Mouse (Mus musculus): ENCODE measurements around the gene Casq2. TPM values are rescaled to one million over a fixed set of nuclear protein-coding genes. Genes with fewer than 3 reads are reported as not detected.

The Casq2 gene
- total RNA-seq, 2 experiments from 2014 or later, result 10.1 to 22.1 TPM

DNA sequence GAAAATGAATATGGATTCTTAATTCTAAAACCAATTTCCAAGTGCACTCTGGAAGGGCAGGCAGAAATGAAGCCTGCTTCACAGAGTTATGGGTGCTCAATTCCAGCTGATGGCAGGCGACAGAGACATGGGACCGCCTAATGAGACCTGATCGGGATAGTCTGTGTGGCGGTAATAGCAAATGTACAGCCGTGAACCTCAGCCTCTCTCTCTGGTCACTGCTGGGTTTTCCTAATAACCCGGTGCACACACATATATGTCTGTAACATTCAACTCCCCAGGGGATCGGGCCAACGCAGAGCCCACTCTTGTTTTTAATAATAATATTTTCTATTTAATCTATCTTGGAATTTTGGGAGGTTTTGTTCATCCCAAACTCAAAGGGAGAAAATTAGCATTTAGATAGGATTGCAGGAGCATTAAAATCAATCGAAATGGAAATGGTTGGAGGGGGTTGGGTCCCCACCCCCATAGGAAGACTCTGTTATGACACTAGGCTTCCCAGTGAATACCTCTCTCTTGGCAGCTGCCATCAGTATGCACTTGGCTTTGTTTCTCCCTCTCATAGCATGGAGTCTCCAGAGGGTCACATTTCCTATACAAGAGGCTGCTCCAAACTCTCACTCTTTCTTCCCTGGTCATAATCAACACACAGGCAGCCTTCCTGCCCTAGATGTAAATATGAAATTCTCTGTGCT is 45.6 kb downstream of the Casq2 start:
- DNase-seq (ENCODE audit: low spot score in 2 of 2), result no peak

DNA sequence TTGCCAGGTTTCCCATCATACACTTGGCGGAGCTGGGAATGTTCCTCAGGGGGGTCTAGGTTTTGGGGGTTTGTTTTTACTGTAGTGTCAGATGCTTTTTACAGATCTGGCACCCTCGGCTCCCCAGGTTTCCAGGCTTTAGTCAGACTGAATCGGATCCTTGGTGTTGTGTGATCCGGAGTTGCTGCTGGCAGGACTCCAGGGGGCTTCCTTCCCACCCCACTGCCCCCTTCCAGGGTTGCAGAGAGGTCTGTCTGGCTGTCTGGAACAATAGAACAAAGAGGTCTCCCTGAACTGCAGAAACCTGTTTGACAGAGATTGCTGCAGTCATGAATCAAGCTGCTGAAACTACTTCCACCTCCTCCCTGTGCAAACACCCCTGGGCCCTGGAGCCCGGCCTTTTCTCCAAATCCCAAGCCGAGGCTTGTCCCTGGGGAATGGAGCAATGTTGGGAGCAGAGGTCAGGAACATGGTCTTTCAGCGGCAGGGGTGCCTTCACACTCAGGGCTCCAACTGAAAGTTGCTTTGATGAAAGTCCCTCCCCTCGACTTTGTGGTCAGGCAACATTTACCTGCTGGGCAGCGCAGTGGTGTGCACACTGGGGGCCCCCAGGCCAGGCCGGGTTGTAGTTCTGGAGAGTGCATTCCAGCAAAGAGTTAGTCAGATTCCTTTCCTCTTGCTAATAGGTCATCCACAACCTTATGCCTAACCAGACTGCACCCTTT is 49.3 kb downstream of the Casq2 start:
- no peak for DNase-seq (ENCODE audit: low spot score in 2 of 2)

DNA sequence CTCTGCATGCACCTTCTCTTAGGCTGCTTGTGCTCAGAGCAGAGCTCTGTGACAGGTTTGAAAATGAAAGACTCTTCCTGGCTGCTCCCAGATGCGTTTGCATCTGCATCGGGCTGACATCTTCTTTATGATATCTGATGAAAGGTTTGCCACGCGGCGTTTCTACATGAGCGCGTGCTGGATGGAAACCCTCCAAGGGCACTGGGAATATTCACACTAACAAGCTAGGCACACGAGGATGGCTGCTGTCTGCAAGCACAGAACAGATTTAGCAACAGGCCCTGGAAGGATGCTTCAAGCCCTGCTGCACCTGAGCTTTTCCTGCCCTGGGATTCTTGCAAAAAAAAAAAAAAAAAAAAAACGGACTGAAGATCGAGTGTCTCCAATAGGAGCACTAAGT is 50.9 kb downstream of the Casq2 start:
- no peak for DNase-seq (ENCODE audit: low spot score in 2 of 2)

- no peak for DNase-seq (ENCODE audit: low spot score in 2 of 2)
Observed at GRCm38 (mm10) chr3:102138899-102139298, 52.7 kb downstream of the Casq2 start.

- no peak for DNase-seq (ENCODE audit: low spot score in 2 of 2)
Observed at GRCm38 (mm10) chr3:102140606-102141005, 54.4 kb downstream of the Casq2 start.

- DNase-seq (ENCODE audit: low spot score in 2 of 2), result no peak
Observed at GRCm38 (mm10) chr3:102141451-102141850, 55.2 kb downstream of the Casq2 start.

GRCm38 (mm10) chr3:102141893-102142292 is 55.7 kb downstream of the Casq2 start:
- DNase-seq (ENCODE audit: low spot score in 2 of 2), result no peak

GRCm38 (mm10) chr3:102142947-102143346 is 56.7 kb downstream of the Casq2 start:
- DNase-seq (ENCODE audit: low spot score in 2 of 2), result no peak

GRCm38 (mm10) chr3:102143536-102143935 is 57.3 kb downstream of the Casq2 start:
- DNase-seq (ENCODE audit: low spot score in 2 of 2), result no peak

DNA sequence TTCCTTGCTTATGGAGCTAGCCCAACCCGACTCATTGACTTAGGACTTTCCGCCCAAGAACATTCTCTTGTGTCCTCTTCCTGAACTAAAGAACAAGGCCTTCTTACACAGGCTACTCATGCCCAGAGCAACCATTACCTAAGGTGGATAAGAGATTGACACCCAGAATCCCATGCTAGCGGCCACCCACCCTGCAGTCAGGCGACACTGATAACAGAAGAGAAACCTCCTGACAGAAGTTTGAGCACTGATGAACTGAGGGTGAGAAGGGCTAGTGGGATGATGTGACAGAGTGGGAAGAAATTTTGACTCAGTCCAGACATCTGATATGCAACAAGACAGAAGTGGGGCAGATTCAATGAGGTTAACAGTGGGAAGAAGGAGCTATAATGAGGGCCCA is 58.2 kb downstream of the Casq2 start:
- no peak for DNase-seq (ENCODE audit: low spot score in 2 of 2)

- no peak for DNase-seq (ENCODE audit: low spot score in 2 of 2)
Observed at GRCm38 (mm10) chr3:102145645-102146386, 59.6 kb downstream of the Casq2 start.

GRCm38 (mm10) chr3:102146428-102146827 is 60.2 kb downstream of the Casq2 start:
- DNase-seq (ENCODE audit: low spot score in 2 of 2), result no peak

GRCm38 (mm10) chr3:102147189-102147588 is 61.0 kb downstream of the Casq2 start:
- no peak for DNase-seq (ENCODE audit: low spot score in 2 of 2)

DNA sequence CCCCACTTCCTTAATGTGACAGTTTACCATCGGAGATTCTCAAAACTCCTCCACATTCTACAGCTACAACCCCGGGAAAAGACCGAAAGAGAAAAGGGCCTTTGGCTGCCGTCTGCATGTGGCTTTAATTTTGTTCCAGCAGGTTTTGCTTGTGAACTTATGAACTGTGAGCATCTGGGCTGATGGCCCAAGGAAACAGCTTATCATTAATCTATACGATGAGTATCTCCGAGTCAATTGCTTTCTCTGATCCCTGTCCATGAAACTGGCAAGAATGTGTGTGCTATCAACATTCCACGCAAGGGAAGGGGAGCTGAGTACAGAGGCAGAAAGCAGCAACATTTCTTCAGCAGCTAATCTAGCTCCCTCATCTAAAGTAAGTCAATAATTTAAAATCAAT is 63.7 kb downstream of the Casq2 start:
- no peak for DNase-seq (ENCODE audit: low spot score in 2 of 2)

DNA sequence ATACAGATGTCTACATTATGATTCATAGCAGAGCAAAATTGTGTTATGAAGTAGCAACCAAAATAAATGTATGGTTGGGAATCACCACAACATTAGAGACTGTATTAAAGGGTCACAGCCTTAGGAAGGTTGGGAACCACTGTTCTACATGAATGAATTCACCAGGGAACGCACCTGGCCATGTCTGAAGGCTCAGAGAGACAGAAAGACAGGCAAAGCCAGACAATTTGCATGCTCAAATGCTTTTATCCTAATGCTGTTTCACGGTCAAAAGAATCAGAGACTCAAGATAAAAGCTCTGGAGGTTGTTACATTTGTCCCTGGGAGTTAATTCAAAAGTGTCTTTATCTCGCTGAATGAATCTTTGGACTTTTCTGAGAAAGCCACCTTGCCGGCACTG is 65.6 kb downstream of the Casq2 start:
- no peak for DNase-seq (ENCODE audit: low spot score in 2 of 2)

DNA sequence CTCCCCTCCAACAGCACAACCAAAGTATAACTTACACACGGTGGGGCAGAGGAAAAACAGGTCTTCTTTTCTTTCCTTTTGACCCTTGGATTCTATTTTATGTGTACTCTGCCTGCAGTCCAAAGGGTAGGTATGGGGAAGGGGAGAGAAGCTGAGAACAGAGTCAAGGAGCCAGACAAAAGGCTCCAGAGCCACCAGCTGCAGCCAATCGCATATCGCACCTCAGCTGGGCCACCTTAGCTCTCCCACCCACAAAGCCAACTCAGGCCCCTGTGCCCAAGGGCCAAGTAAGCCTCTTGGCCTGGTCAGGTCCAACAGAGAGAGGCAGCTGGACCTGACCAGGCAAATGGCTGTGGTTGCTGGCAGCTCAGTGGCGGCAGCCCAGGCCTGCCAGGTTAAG is 66.3 kb downstream of the Casq2 start:
- no peak for DNase-seq (ENCODE audit: low spot score in 2 of 2)

- no peak for DNase-seq (ENCODE audit: low spot score in 2 of 2)
Observed at GRCm38 (mm10) chr3:102152872-102153271, 66.7 kb downstream of the Casq2 start.

- no peak for DNase-seq (ENCODE audit: low spot score in 2 of 2)
Observed at GRCm38 (mm10) chr3:102154107-102154506, 67.9 kb downstream of the Casq2 start.

- no peak for DNase-seq (ENCODE audit: low spot score in 2 of 2)
Observed at GRCm38 (mm10) chr3:102156737-102157136, 70.5 kb downstream of the Casq2 start.

- no peak for DNase-seq (ENCODE audit: low spot score in 2 of 2)
Observed at GRCm38 (mm10) chr3:102157652-102158051, 71.4 kb downstream of the Casq2 start.

DNA sequence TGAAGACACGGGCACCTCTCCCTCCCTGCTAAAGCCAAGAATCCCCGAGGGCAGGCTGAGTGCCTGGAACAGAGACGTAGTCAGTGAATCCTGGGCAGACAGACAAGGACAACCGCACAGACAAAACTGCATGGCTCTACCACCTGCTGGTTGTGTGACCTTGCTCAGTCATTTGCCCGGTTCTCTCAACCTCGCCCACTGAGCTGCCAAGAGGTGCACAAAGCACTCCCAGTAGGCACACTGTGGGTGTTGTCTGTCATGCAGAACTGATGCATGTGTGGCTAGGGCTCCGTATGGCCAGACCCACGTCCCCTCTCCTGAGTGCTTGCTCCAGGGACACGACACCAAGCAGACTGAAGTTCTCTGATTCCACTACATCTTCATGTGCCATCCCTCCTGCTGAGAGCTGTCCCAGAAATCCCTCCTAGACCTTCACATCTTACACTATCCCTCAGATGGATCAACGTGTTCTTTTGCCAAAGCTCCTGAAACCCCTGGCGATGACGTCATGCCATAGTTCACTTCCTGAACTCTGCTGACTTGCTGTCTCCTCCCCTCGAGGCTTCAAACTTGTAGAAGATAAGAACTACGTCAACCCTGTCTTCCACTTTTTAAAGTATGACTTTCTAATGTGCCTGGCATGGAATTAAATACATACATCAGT is 72.7 kb downstream of the Casq2 start:
- no peak for DNase-seq (ENCODE audit: low spot score in 2 of 2)
